Mouse (Mus musculus): ENCODE measurements around the gene Fgf12.
A peak's percentile ranks its signal among the peaks of the same experiment; 100 is the strongest.

Gene Fgf12

DNA sequence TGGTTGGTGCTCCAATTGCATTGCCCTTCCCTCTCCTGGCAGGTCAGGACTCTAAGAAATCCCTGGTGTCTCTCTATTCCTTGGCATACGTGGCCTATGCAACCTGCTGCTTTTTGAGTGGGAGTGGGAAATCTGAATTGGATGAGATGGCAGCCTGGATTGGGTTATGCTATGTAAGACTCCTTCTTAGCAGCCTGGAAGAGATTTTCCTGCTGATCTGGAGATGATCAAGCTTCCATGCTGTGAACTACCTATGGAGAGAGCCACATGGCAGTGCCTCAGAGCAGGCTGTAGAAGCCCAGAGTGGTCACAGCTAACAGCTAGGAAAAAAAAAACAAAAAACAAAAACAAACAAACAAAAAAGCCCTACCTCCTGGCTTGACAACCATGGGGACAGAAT lies 277.3 kb downstream of the Fgf12 start:
- DNase-seq (ENCODE audit: low read depth), result no peak

DNA sequence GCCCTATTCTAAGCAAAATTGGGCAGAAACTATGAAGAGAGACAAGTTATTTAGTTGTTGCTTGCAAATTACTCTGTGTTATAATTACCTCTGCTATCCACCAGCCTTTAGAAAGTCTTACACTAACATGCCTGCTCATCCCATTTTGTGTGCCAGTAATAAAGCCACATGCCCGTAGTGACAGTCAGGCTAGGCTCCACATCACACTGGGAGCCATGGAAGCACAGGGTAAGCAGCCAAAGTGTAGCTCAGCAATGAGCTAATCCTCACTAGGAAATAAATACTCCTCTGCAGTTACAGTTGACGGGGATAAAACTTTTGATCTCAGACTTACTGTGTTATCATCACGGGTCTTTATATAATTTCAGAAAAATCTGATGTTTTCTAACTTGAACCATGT lies 298.0 kb downstream of the Fgf12 start:
- DNase-seq (ENCODE audit: low read depth), result no peak

DNA sequence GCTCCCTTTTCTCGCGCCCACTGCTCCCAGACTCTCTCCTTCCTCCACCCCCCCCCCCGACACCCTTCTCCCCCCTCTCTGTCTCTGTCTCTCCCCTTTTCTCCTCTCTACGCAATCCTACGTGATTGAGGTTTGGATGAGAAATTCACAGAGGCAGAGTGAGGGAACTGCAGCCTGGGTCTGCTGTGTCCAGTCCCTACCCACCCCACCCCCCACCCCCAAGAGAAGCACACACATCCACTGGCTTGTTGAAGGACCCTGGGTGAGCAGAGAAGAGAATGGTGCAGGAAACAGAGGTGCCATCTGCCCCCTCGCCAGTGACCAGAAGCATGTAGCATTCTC lies 305.8 kb downstream of the Fgf12 start:
- no peak for DNase-seq (ENCODE audit: low read depth)

DNA sequence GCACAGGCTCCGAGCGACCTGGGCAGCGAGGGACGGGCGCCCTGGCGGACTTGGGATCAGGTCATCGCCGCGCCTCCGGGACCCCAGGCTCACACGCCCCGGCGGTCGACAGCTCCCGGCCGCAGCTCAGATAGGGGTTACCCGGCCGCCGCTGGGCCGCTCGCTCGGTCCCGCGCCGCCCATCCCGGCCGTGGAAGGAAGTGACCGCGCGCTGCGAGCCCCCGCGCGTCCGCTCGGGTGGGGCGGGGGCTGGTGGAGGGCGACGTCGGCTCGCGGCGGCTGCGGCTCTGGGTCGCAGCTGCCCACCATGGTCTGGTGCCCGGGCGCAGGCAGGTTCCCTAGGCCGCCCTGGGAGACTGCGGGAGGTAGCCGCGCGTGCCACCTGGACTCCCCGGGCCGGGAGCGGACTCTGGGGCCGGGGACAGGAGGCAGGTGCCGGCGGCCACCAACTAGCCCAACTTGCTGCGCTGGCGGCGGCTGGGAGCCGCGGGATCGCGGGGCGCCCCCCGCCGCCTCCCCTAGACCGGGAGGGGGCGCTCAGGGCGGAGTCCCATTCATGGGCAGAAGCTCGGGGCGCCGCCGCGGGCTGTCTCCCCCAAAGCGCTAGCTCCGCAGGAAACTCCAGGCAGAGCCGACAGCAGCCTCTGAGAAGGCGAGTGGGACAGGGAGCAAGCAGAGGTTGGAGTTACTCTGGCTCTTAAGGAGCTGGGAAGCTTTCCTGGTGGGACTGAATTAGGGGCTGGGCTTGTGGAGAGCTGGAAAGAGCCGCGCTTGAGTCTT lies 306.3 kb downstream of the Fgf12 start:
- no peak for DNase-seq (ENCODE audit: low read depth)

DNA sequence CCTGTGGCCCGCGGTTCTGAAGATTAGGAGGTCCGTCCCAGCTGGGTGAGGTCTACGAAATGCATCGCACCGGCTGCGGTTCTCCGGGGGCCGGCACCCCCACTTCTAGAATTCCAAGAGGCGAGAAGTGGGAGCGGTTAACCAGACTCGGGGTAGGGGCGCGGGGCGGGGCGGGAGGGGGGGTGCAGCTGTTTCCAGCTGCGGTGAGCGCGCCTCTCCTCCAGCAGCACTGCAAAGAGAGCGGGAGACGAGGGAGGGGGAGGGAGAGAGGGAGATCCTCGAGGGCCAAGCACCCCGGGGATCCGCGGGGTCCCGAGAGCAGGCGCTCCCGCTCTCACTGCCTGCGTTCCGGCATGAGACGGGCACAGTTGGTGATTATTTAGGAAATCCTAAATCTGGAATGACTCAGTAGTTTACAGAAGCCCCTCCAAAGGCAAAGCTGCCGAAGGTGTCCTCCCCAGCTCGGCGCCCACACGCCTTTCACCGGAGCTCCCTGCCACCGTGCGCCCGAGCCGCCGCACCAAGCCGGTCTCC lies 307.0 kb downstream of the Fgf12 start:
- DNase-seq (ENCODE audit: low read depth), result no peak

DNA sequence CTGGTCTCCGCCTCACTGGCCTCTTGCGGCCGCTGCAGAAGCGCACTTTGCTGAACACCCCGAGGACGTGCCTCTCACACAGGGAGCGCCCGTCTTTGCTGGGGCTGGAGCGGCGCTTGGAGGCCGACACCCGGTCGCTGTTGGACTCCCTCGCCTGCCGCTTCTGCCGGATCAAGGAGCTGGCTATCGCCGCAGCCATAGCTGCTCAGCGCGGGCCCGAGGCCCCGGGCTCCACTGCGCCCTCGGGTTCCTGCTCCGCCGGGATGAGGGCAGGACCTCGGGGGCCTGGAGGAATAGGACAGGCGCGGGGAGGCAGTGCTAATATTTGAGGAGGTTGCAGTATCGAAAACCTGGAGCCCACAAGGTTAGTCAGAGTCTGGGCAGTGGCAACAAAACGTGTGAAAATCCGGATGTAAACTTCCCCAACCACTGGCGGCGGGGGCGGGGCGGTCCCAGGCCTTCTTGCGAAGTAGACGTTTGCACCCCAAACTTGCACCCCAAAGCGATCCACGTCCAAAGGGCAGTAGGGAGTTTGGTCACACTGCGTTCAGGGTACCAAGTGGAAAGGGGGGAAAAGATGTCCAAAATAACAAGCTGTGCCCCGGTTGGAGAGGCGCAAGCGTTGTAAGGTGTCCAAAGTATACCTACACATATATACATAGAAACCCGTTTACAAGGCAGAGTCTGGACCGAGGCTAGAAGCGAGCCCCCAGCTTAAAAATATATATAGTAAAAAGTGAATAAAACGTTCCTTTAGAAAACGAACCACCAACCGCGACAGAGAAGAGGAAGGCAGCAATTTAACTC lies 307.7 kb downstream of the Fgf12 start:
- DNase-seq (ENCODE audit: low read depth), result no peak

DNA sequence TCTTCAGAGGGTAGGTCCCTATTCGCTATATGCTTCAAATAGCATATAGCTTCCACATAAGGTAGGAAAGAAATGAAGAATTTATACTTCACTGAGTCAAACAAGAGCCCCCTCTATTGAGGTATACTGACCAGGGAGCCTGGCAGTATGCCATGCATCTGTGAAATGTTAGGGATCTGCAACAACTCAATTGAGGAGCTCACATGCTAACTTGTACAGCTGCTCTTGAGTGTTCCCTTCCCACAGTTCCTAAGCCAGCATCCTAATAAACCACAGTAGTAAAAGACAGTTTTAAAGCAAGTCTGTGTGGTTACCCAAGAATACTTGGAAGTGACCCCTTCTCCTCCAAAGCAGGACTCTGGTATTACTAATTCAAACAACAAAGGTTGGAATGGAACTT lies 331.3 kb downstream of the Fgf12 start:
- no peak for DNase-seq (ENCODE audit: low read depth)

DNA sequence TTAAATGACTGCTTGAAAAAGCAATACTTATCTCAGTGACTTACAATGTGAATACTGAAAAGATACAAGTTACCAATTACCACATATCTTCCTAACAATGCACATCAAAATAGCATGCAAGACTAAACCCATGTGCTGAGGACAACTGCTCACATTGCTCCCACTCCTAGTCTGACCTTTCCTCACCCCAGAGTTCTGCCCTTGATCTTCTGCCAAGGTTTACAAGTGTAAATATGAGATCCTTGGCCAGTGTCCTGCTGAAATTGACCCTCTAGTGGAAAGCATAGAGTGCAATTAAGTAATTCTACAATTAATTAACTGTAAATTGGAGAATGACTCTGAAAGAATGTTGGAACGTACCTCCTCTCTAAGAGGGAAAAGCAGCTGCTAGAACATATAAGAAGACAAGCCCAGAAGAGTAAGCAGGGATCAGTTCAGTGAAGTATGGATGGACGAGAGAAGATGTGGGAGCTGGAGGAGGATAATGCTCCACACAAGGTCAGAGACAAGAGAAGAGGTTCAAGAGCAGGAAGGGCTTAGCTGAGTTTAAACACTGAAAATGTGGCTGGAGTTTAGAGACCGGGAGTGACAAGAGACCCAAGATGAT lies 333.1 kb downstream of the Fgf12 start:
- DNase-seq (ENCODE audit: low read depth), result no peak

DNA sequence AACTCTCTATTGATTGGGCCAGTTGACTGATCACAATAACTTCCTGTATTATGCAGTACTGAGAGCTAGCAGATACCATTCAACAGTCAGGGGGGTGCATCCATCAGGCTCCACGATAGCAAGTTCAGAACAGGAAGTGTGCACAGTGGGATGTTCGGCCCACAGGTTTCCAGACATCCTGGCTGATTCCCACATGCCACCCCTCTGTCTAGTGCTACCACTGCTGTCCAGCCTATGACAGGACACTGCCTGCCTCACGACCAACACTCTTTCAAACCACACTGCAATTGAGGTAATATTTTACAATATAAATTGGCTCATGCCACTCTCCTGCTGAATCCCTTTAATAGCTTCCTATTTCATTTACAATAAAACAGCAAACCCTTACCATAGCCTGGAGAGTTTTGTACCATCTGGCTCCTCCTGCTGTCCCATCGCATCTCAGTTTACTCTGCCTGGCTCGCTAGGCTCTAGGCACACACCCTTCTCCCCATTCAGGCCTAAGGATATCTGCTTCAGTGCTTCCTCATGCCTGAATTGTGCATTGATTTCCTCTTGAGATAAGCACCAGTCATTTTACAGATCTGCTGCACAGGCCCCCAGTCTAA lies 341.6 kb downstream of the Fgf12 start:
- DNase-seq (ENCODE audit: low read depth), result no peak

DNA sequence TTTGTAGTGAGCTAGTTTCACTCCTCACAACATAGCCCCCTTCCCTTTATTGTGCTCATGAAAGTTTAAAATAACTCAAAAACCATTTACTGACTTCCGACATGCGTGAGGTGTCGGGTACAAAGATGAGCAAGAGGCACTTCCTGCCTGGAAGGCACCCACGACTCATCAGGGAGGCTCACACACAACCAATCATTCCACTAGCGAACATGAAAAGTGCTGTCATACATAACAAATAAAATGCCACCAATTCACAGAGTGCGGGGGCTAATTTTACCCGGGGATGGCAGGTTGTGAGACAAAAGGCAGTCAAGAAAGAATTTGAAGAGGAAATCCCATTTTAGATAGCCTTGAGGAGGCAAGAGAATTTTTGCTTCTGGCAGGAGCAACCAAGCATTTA lies 344.6 kb downstream of the Fgf12 start:
- DNase-seq (ENCODE audit: low read depth), result no peak

DNA sequence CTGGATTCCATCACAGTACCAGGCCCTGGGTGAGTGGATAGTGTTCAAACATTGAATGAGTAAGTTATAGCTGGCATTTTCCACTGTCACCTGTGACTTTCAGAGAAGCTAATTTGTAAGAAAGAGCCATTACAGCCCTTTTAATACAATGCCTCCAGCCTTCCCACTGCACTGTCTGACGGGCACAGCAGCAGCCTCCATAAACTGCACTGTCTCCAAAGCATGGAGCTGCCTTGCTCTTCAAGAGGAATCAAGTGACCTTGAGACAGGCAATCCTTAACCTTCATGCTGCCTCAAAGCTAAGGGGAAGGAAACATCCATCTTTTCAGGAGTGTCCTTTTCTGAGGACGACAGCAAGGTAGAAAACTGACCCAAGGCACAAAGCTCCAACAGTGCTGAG lies 345.0 kb downstream of the Fgf12 start:
- DNase-seq (ENCODE audit: low read depth), result no peak

DNA sequence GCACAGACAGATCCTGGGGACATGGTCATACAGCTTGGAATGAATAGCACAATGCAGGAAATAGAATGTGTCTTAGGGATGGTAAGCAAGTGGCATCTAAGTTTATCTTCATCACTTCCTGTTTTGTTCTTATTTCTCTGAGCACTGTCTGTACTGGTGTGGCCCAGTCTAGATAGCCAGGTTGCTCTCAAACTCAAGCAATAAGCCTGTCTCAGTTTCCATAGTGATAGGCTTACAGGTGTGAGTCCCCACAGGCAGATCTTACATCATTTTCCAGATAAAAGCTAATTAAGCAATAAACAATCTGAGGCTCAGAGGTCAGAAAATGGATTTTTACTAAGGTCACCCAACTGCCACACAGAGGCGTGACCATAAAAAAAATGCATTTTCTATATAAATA lies 348.7 kb downstream of the Fgf12 start:
- DNase-seq (ENCODE audit: low read depth), result no peak

DNA sequence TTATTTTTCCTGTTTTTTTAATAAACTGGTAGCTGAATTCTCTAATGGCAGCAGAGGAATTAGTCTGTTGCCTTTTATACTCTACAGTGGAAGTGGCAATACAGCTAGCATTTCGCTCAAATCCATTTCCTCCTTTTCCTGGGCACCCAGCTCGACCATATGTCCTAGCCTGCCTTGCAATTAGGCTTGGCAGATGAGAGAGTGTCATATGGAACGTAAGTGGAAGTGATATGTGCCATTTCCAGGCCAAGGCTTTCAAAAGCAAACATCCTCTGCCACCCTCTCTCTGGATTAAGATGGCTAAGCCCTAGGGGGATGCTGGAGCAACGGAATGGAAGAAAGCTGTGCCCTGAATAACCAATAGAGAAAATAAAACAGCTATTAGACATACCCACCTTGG lies 350.2 kb downstream of the Fgf12 start:
- DNase-seq (ENCODE audit: low read depth), result no peak

DNA sequence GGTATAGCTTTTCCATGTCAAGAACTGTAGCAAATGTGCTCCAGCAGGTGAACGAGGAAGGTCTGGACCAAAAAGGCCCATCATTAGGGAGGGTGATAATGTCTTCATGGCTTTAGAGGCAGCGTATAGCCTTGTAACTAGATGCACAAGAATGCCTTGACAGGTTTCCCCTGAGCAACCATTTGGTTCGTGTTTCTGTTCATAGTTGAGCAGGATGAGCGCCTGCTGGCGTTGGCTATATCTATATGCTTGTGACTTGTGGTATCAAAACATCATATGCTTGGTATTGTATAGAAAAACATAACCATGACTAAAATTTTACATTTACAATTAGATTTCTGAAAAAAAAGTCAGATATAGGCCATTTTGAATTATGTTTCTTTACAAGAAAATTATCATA lies 361.6 kb downstream of the Fgf12 start:
- DNase-seq (ENCODE audit: low read depth), result no peak

DNA sequence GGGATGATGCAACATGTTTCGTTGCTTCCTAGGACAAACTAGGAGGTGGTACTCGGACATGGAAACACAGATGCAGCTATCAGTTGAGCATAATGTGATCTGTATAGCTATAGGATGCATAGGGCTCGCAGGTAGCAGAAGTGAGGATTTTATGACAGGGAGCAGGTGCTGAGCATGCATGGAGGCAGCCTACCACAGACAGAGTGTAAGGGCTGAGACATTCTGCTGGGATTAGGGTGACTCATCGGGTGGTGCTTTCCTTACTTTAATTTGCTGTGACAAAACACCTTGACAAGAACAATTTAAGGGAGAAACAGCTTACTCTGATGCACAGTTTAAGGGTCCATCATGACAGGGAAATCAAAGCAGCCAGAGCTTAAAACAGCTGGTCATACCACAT lies 363.8 kb downstream of the Fgf12 start:
- no peak for DNase-seq (ENCODE audit: low read depth)

DNA sequence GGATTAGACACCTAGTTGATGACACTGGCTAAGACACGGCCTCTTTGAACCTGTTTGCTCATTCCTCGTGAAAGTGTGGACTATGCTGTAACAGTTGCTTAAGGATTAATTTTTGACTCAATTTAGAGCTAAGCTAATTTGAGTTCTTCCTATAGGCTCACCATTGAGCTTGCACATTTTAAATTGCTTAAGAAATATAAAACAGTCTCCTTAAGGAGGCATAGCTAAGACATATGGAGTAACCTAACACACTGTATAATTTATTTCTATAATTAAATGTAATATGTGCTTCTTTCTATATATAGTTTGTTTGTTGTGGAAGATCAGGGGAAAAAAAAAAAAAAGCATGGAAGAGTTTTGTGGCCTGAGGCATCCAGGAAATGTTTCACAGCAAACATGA lies 378.1 kb downstream of the Fgf12 start:
- no peak for DNase-seq (ENCODE audit: low read depth)

DNA sequence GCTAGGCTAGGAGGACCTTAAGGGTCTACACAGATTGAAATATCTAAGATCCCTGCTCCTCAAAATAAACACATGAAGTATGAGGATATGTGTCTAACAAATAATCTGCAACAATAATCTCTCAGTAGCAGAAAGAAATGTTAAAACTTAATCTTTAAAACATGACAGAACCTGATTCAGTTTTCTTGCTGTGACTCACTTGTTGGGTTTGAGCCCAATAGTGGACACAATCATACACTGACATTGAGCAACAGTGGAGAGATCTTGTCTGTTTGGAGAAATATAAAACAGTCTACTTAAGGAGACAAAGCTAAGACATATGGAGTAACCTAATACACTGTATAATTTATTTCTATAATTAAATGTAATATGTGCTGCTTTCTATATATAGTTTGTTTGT lies 379.6 kb downstream of the Fgf12 start:
- DNase-seq (ENCODE audit: low read depth), result peak; percentile 15

DNA sequence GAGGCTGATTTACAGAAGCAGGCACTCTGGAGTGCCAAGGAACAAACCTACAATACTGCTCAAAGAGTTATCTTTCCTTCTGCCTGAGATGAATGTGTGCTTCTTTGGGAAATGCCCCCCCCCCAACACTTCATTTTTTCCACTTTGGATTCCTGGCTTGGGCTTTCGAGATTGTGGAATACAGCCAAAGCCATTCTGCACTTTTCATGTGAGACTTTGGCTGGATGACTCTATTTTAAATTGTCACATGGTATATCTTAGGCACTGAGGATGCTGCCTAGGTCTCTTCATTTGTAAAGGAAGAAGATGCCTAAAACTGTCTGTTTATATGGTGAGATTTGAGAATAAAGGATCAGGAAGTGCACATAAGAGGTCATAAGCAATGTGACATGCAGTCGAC lies 402.2 kb downstream of the Fgf12 start:
- DNase-seq (ENCODE audit: low read depth), result no peak

DNA sequence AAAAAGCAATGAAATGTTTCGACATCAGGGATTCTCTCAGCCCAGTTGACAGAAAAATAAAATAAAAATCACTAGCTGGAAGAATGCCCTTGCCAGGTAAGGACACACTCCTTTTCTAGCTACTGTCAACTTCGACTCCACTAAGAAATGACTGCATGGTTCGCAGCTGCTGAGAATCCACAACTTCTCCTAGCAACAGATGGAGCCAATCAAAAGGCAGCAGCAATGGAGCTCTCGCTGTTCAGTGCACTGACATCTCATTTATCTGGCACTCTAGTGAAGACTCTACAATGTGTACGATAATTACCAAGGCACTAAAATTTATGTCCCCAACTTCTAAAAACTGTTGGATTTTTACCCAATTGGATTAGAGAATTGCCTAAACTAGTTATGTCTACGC lies 407.5 kb downstream of the Fgf12 start:
- DNase-seq (ENCODE audit: low read depth), result no peak

DNA sequence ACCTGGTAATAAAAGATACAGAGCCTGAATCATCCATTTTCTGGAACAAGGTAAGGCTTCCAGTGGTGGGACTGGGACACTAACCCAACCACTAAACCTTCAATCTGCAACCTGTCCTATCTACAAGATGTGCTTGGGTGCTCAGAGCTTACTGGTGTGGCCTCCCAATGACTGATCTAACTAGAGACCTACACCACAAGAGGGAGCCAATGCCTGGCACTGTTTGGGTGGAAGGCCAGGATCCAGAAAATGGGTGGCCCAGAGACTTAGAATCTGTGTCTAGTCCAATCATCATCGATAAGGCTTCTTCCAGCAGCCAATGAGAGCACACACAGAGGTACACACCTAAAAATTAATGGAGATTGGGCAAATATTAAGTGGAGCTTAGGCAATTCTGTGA lies 414.9 kb downstream of the Fgf12 start:
- DNase-seq (ENCODE audit: low read depth), result no peak

DNA sequence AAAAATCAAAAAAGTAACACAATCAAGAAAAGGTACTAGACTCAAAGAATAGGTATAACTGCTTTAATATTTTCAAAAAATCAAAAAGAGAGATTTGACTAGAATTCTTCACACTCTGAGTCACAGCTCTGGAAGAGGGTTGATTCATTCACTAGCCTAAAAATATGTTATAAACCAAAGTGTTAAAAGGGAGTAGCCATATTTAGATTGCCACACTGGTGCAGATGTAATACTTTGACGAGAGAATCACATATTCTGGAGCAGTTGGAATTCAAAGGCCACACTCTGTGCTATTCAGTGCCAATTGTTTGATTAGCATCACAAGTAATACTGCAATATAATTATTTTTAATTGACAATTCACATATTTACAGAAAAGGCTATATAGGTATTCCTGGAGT lies 416.2 kb downstream of the Fgf12 start:
- no peak for DNase-seq (ENCODE audit: low read depth)

DNA sequence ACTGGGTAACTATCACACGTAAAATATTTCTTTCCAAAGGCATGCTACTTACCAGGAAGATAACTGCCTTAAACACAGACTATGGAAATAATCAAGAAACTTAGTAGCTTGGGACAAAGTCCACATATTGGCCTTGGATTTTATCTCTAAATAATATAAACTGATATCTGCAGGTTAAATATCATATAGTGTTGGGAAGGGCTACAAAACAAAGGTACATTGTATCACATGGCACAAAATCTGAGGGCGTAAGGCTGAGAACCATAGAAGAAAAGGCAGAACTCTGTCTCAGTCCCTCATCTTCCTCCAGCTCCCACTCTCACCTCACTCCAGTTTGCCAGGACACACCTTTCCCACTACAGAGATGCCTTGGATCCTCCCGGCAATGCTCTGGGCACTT lies 417.8 kb downstream of the Fgf12 start:
- no peak for DNase-seq (ENCODE audit: low read depth)

DNA sequence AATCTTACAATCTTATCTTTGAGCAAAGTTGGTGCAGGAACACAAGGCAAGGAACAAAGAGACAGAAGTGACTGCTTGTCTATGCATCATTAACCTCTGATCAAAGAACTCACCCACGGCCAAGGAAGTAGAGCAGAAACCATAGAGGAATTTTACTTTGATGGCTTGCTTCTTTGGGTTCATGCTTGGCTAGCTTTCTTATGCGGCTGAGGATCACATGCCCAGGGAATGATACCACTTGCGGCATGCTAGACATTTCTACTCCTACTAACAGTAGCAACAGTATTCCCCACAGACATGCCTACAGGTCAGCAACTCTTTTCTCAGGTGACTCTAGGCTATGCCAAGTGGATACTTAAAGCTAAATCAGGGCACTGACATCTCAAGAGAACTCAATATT lies 429.3 kb downstream of the Fgf12 start:
- no peak for DNase-seq (ENCODE audit: low read depth)
